Mouse (Mus musculus) colon, adult 2 months (tissue): Measurements from ENCODE around the gene Mapk8. TPM values are rescaled to one million over a fixed set of nuclear protein-coding genes. Genes with fewer than 3 reads are reported as not detected.

ENCODE experiments used
- polyA plus RNA-seq: library from polyadenylated mRNA; depleted of rRNA; stranded (reverse); fragments of >200 nt; gene quantifications from 2 replicates; pipeline ENCODE4 v1.2.3, GENCODE M21; 2012; rRNA removed

Mapk8 gene
- polyA plus RNA-seq = 10.2 and 15.9 TPM in 2 replicates

GRCm38 (mm10) chr14:33447027-33447569 is at the start of gene Mapk8:
Gene Mapk8, minus strand, starts transcription at chr14:33447158.

GRCm38 (mm10) chr14:33471331-33471730 is 24.4 kb upstream of the Mapk8 start, which contains the start of gene Frmpd2:
Gene Frmpd2, plus strand, starts transcription at chr14:33471696.

Other genes starting within 250 kb of the Mapk8 start
- gene Arhgap22, start 233.1 kb downstream of the Mapk8 start, polyA plus RNA-seq = 7.8 and 8.7 TPM in 2 replicates
- 0.03 TPM in 1 of 2 replicates, not detected in the other for gene Frmpd2, start 24.5 kb upstream of the Mapk8 start, polyA plus RNA-seq
- not detected in 2 replicates for gene Ptpn20, start 142.0 kb upstream of the Mapk8 start, polyA plus RNA-seq